Mouse (Mus musculus): ENCODE measurements around the gene Plekhg2. TPM values are rescaled to one million over a fixed set of nuclear protein-coding genes. Genes with fewer than 3 reads are reported as not detected.
"Not testable (repeated sequence)": the region's sequence is repeated elsewhere in the genome, so short reads cannot be mapped to it uniquely, and the experiment has no call there.

Plekhg2 gene
- polyA plus RNA-seq, 1 experiment from 2014 or later: 43.1 TPM

DNA sequence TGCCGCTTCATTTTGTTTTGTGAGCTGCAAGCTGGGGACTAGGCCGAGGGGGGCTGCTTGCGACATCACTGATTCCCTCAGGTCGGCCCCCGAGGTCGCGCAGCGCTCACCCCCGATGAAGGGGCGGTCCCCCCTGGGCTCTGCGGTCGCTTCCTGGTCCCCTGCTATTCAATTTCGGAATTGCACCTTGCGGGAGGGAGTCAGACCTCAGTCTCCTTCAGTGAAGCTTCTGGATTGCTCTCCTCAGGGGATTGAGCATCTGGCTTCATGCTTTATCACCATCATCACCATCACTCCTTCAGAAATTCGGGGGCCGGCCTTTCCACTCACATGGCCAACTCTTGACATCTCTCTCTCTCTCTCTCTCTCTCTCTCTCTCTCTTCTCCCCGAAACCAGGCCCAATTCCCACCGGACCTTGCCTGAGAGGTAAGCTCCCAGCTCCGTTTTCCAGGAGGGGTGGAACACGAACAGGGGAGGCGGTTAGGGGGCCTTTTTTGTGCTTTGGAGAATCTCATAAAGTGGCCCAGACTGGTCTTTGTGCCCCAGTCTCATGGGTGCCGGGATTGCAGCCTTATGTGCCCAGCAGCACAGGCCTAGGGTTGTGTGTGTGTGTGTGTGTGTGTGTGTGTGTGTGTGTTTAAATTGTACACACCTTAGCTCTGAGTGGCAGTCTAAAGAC, 21.0 kb upstream of the Plekhg2 start:
- Histone ChIP-seq H3K27me3 (no peaks in the 10 kb centered on the region), H3K4me3 (peak overlapping the region; percentile 91), H3K9ac (peak overlapping the region; percentile 90), H3K27ac (peak overlapping the region; percentile 75), H3K9me3 (replicated peaks) (no peaks in the 10 kb centered on the region), H3K36me3 (ENCODE audit: poor library complexity, severe bottlenecking) (peaks cover 63% of the 10 kb centered on the region), H3K4me1 (peaks cover 22% of the 10 kb centered on the region), H3K4me2 (peak overlapping the region; percentile 92)
- no peak for ATAC-seq
- 6% methylated on average over 22 of the region's 22 CpGs for WGBS

DNA sequence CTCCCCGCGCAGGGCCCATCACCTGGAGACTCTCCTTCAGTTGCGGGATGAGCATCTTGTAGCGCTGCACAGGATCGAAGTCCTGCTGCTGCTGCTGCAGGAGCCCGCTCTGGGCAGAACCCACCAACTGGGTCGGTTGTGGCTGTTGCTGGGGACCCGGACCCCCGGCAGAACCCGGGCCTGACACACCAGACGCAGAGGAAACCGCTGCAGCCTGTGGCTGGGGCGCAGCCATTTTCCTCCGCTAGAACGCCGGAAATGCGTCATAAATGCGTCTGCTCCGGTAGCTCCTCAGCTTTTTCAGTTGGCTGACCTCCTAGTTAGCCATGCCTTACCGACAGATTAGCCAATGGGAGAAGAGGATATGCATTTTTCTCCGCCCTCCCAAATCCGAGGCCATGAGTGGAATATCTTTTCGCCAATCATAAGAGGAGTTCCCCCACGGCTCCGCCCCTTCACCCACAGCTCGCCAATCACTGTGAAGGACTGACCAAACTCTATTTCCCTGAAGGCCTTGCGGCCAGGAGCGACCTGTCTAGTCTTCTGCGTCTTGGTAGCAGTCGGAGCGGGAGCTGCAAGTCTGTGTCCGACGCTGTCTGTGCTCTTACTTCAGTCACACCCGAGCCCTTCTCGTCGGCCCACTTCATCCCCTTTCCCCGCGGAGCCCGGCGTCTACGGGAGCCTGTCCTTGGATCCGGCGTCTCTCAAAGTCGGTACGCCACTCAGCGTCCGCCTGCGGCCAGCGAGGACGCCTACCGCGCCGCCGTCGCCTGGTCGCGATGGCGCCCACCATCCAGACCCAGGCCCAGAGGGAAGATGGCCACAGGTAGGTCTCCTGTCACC, 20.3 kb upstream of the Plekhg2 start, which contains the start of the genes Med29 and Paf1:
Gene Med29, minus strand, starts transcription at position 280 of the 843 bp plus-strand sequence.
Gene Paf1, plus strand, starts transcription at position 523 of the 843 bp plus-strand sequence.
- H3K27ac ChIP-seq: peak within 1 kb of the TSS; percentile 75
- WGBS: under 1% methylated on average over 56 of the region's 58 CpGs
- no peaks in the 10 kb centered on the region for H3K27me3 ChIP-seq
- peaks cover 22% of the 10 kb centered on the region for H3K4me1 ChIP-seq
- H3K36me3 ChIP-seq (ENCODE audit: poor library complexity, severe bottlenecking): peaks cover 63% of the 10 kb centered on the region
- peak within 1 kb of the TSS; percentile 91 for H3K4me3 ChIP-seq
- no peaks in the 10 kb centered on the region for H3K9me3 ChIP-seq (replicated peaks)
- ATAC-seq: peak; percentile 99
- H3K9ac ChIP-seq: peak within 1 kb of the TSS; percentile 90
- H3K4me2 ChIP-seq: peak within 1 kb of the TSS; percentile 92

DNA sequence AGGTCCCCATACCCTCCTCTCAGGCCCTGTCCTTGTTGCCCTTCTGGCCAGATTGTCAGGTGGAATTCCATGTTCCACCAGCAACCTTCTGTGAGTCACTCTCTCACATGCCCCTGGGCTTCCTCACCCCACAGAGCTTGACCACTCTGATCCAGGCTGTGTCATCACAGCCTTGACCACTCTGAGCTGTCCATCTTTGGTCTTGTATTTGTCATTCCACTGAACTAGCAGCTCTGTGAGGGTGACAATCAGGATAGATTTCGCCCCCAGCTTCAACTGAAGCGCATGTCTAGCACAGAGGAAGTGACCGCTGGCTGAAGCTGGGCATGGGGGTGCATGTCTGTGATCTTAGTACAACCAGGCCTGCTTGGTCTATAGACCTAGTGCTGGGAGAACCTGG, 17.9 kb upstream of the Plekhg2 start:
- Histone ChIP-seq H3K27ac (no peak overlapping the region), H3K4me1 (peaks cover 22% of the 10 kb centered on the region), H3K9me3 (replicated peaks) (no peaks in the 10 kb centered on the region), H3K4me2 (no peak overlapping the region), H3K4me3 (no peak overlapping the region), H3K9ac (no peak overlapping the region), H3K36me3 (ENCODE audit: poor library complexity, severe bottlenecking) (peaks cover 59% of the 10 kb centered on the region), H3K27me3 (no peaks in the 10 kb centered on the region)
- ATAC-seq: no peak
- WGBS: 100% methylated on average over 3 of the region's 3 CpGs

DNA sequence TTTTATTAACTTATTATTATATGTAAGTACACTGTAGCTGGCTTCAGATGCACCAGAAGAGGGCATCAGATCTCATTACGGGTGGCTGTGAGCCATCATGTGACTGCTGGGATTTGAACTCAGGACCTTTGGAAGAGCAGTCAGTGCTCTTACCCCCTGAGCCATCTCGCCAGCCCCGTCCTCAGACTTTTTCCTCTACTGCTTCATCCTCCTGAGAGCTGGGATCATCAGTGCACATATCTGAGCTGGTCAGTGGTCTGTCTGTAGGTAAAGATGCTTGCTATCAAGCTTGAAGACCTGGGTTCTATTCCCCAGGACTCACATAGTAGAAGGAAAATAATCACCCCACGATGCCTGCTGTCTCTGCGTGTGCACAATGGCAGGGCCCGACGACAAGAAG, 15.0 kb upstream of the Plekhg2 start:
- peaks cover 19% of the 10 kb centered on the region for H3K4me1 ChIP-seq
- not testable (repeated sequence) for H3K9ac ChIP-seq; H3K27ac ChIP-seq; ATAC-seq; H3K27me3 ChIP-seq; H3K4me3 ChIP-seq; H3K4me2 ChIP-seq; H3K9me3 ChIP-seq (replicated peaks)
- WGBS: 87% methylated on average over 7 of the region's 7 CpGs
- peaks cover 51% of the 10 kb centered on the region for H3K36me3 ChIP-seq (ENCODE audit: poor library complexity, severe bottlenecking)

DNA sequence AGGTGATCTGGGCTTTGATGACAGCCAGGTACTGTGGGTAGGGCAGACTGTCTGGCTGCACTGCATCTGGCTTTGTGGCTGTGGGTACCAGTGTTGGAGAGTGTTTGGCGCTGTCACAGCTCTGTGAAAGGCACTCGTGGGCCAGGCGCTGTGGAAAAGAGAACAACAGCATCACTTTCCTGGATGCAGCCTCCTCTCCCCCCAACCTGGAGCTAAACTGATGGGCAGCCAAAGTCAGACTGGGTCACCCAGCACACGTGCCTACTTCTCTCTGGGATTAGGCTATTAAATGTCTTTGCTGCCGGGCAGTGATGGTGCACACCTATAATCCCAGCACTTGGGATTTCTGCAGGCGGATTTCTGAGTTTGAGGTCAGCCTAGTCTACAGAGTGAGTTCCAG, 14.5 kb upstream of the Plekhg2 start:
- not testable (repeated sequence) for H3K9me3 ChIP-seq (replicated peaks); ATAC-seq; H3K4me3 ChIP-seq; H3K27me3 ChIP-seq; H3K4me2 ChIP-seq; H3K9ac ChIP-seq; H3K27ac ChIP-seq
- peaks cover 24% of the 10 kb centered on the region for H3K4me1 ChIP-seq
- H3K36me3 ChIP-seq (ENCODE audit: poor library complexity, severe bottlenecking): peaks cover 51% of the 10 kb centered on the region
- 83% methylated on average over 6 of the region's 6 CpGs for WGBS

DNA sequence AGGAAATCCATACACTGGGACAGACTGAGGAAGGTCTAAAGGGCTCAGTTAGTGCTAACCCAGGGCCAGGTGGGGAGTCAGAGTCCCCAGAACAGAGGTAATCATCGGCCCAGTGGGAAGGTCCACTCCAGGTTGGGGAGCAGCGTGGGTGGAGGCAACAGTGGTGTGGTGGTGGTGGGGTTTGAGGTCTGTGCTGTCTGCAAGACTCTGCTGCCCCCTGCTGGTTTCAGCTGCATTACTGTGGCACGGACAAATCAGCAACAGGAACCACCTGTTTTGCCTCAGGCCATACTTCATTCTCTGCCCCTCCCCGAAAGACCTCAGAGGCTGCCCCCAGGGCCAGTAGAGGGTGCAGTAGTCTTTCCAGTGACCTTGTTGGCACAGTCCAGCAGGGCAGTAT, 14.1 kb upstream of the Plekhg2 start:
- H3K4me3 ChIP-seq: no peak overlapping the region
- ATAC-seq: peak; percentile 81
- H3K4me1 ChIP-seq: peaks cover 24% of the 10 kb centered on the region
- no peaks in the 10 kb centered on the region for H3K27me3 ChIP-seq
- H3K27ac ChIP-seq: no peak overlapping the region
- no peak overlapping the region for H3K9ac ChIP-seq
- peaks cover 51% of the 10 kb centered on the region for H3K36me3 ChIP-seq (ENCODE audit: poor library complexity, severe bottlenecking)
- no peak overlapping the region for H3K4me2 ChIP-seq
- no peaks in the 10 kb centered on the region for H3K9me3 ChIP-seq (replicated peaks)
- 22% methylated on average over 4 of the region's 4 CpGs for WGBS

DNA sequence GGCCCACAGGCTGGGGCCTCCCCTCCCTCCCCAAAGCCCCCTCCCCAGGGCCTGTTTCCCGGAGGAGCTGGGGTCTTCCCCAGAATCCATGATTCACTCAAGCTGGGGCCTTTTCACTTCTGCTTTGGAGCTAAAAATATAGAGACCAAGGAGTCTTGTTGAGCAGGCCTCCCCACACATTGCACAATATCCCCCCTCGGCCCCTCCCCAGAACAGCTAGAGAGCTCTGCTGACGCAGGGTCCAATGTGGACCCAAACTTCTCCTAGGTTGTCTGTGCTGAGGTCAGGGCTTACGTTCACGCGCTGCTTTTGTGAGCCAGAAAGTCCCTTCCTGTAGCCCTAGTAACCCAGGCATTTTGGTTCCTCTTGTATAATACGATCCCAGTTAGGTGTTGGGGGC, 13.6 kb upstream of the Plekhg2 start:
- Histone ChIP-seq H3K27ac (no peak overlapping the region), H3K4me3 (no peak overlapping the region), H3K9me3 (replicated peaks) (no peaks in the 10 kb centered on the region), H3K27me3 (0 out of 2 replicates have a peak, but pooled peaks cover under 1% of the 10 kb centered on the region), H3K4me1 (peaks cover 24% of the 10 kb centered on the region), H3K4me2 (no peak overlapping the region), H3K36me3 (ENCODE audit: poor library complexity, severe bottlenecking) (peaks cover 51% of the 10 kb centered on the region), H3K9ac (no peak overlapping the region)
- no peak for ATAC-seq
- whole genome bisulfite sequencing: 86% methylated on average over 7 of the region's 7 CpGs

DNA sequence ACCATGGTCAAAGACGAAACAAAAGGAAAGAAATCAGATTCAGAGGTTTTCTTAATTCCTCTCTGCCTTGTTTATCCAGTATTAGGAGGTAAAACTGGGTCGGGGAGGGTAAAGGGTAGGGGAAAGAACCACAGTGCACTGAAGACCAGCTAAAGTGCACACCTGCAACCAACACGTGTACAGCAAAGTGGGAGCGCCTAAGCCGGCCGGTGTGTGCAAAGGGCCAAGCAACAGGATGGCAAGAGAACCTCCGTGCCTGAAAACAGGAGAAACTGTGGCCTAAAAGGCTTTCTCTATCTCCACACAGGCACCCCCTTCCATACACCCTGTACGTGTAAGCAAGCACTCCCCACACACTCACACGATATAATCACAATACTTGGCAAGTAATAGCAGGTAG, 12.8 kb upstream of the Plekhg2 start:
- Histone ChIP-seq H3K4me2 (no peak overlapping the region), H3K4me1 (peaks cover 25% of the 10 kb centered on the region), H3K9me3 (replicated peaks) (no peaks in the 10 kb centered on the region), H3K4me3 (no peak overlapping the region), H3K27me3 (0 out of 2 replicates have a peak, but pooled peaks cover 2% of the 10 kb centered on the region), H3K36me3 (ENCODE audit: poor library complexity, severe bottlenecking) (peaks cover 44% of the 10 kb centered on the region), H3K27ac (no peak overlapping the region), H3K9ac (no peak overlapping the region)
- no peak for ATAC-seq
- 95% methylated on average over 9 of the region's 9 CpGs for WGBS

DNA sequence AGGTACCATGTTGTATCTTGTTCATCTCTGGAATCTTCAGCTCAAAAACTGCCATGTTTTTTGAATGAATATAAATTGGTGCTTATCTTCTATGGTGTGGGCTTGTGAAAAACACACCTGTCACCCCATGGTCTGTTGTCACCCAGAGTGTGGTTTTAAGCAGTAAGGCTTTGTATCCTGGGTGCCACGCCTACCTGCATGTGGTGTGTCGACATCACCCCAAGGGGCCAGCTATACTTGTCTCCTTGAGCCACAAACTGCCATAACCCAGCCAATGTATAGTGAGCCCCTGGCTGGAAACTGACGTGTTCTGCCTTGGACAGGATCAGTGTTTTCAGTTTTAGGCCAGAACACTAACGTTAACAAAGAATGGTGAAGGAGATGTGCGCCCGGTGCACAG, 11.8 kb upstream of the Plekhg2 start:
- WGBS: 83% methylated on average over 6 of the region's 6 CpGs
- Histone ChIP-seq H3K4me3 (no peak overlapping the region), H3K9ac (no peak overlapping the region), H3K36me3 (ENCODE audit: poor library complexity, severe bottlenecking) (peaks cover 34% of the 10 kb centered on the region), H3K27ac (no peak overlapping the region), H3K27me3 (0 out of 2 replicates have a peak, but pooled peaks cover 2% of the 10 kb centered on the region), H3K9me3 (replicated peaks) (no peaks in the 10 kb centered on the region), H3K4me2 (no peak overlapping the region), H3K4me1 (peaks cover 30% of the 10 kb centered on the region)
- no peak for ATAC-seq

DNA sequence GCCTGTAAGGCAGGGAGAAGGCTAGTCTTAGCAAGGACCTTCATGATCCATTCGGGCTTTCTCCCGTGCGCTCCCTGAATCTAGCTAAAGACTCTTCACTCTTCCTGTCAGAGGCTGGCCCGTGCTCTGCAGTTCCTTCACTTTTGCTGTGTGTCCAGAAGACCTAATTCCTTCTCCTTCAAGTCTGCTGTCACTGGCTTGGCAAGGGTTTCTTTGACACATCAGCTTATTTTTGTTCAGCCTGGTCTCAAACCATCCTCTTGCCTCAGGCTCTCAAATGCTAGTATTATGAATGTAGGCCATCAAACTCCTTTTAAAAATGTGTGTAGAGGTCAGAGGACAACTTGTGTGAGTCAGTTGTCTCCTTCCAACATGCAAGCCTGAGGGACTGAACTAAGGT, 11.2 kb upstream of the Plekhg2 start:
- Histone ChIP-seq H3K4me3 (no peak overlapping the region), H3K27ac (no peak overlapping the region), H3K4me2 (no peak overlapping the region), H3K9me3 (replicated peaks) (no peaks in the 10 kb centered on the region), H3K9ac (no peak overlapping the region), H3K4me1 (peaks cover 34% of the 10 kb centered on the region), H3K36me3 (ENCODE audit: poor library complexity, severe bottlenecking) (peaks cover 28% of the 10 kb centered on the region), H3K27me3 (0 out of 2 replicates have a peak, but pooled peaks cover 2% of the 10 kb centered on the region)
- WGBS: 81% methylated on average over 4 of the region's 4 CpGs
- ATAC-seq: no peak

DNA sequence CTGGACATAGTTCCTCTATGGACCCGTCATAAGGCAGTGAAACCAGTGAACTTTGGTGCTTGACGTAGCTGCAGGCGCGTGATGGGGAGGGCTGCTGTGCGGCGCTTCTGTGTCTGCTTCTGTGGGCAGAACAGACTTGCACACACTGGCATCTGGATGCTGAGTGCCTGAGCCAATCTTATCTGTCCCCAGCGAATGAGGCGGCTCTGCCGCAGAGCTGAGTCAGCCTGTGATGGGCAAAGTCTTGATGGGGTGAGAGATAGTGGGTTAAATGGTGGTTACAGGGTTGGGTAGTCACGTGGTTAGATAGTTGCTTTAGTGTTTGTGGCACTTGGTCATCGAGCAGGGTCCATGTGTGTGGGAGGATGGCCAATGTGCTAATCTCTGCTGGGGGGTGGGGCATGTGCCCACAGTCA, 10.6 kb upstream of the Plekhg2 start:
- Histone ChIP-seq H3K4me3 (no peak overlapping the region), H3K4me2 (no peak overlapping the region), H3K9me3 (replicated peaks) (no peaks in the 10 kb centered on the region), H3K27me3 (0 out of 2 replicates have a peak, but pooled peaks cover 2% of the 10 kb centered on the region), H3K4me1 (peaks cover 40% of the 10 kb centered on the region), H3K36me3 (ENCODE audit: poor library complexity, severe bottlenecking) (peaks cover 22% of the 10 kb centered on the region), H3K9ac (no peak overlapping the region), H3K27ac (no peak overlapping the region)
- no peak for ATAC-seq
- 78% methylated on average over 11 of the region's 11 CpGs for WGBS

DNA sequence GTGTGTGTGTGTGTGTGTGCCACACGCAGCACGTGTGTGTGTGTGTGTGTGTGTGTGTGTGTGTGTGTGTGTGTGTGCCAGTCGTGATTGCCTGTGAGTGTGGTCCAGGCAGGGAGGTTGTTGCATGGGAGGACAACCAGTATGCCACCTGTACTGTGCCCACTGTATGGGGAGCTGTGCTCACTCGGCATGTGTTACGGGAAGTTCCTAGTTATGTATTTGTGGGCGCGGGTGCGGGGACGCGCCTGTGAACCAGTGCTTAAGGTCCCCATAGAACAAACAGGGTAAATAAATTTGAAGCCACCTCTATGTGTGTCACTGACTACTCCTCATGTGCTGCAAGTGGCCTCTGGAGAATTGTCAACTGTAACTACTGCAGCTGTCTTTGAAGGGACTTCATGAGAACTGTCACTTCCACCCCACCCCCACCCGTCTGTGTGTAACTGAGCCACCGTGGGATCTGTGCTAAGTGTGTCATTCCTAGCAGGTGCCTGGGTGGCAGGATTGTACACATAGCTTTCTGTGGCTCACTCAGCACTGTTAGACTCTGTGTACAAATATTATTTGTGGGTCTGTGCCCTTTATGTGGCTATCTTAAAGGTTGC, 10.1 kb upstream of the Plekhg2 start:
- no peak overlapping the region for H3K27ac ChIP-seq
- no peak overlapping the region; the same call in 1 of the 2 replicates for H3K9ac ChIP-seq

More for the DNA sequence above, 10.1 kb upstream of the Plekhg2 start:
- peaks cover 17% of the 10 kb centered on the region for H3K36me3 ChIP-seq (ENCODE audit: poor library complexity, severe bottlenecking)
- WGBS: 79% methylated on average over 9 of the region's 12 CpGs
- peak overlapping the region; percentile 56 for H3K4me2 ChIP-seq
- no peak for ATAC-seq
- 0 out of 2 replicates have a peak, but pooled peaks cover 2% of the 10 kb centered on the region for H3K27me3 ChIP-seq
- H3K9me3 ChIP-seq (replicated peaks): no peaks in the 10 kb centered on the region
- peak overlapping the region; percentile 26; the same call in 1 of the 2 replicates for H3K4me3 ChIP-seq
- H3K4me1 ChIP-seq: peaks cover 46% of the 10 kb centered on the region

Data from forebrain, embryonic 13.5 days (tissue).